Mouse (Mus musculus) small intestine, adult 2 months (tissue): ENCODE measurements around the gene Rnf20.

Experiments used
- CTCF ChIP-seq: fragments of 200-500 bp; IDR thresholded peaks from 2 replicates; pipeline ENCODE4 v1.5.1; 2012; ENCODE audit warnings: low read depth, mild to moderate bottlenecking, control low read depth, inconsistent platforms, low read length, moderate library complexity, mixed read lengths; ENCODE audit not compliant: insufficient replicate concordance, insufficient read length; ENCODE audit errors: extremely low read depth
- POLR2A ChIP-seq: fragments of 200-500 bp; IDR thresholded peaks from 2 replicates; pipeline ENCODE4 v1.6.1; 2012; ENCODE audit warnings: low read depth, mild to moderate bottlenecking, control low read depth, inconsistent platforms, low read length, moderate library complexity

DNA sequence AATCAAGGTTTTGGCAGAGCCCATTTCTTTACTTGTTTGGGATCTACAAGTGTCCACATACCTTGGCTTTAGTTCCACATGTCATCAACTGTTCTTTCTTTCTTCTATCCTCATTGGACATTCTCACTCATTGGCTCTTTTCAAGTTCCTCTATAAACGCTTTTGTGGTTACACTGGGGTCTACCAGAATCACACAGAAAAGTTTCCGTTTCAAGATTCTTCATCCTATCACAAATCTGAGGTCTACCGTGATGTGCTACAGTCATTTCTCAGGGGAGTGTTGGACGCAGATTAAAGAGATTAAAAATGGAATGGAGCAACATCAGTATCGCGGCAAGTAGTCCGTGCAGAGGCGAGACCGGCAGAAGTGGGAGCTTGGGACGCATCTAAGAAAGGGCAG is 14.9 kb upstream of the Rnf20 start:
- TF ChIP-seq CTCF, result no peak
- no peak for TF ChIP-seq POLR2A
